Mouse (Mus musculus) thymus, adult 2 months (tissue): Measurements from ENCODE around the gene Clstn3.

Source experiments
- CTCF ChIP-seq: fragments of 200-500 bp; IDR thresholded peaks from 2 replicates; pipeline ENCODE4 v1.5.1; 2012; ENCODE audit warnings: mild to moderate bottlenecking, control low read depth, low read length, moderate library complexity, borderline replicate concordance; ENCODE audit not compliant: control insufficient read depth, poor library complexity, insufficient read depth; ENCODE audit errors: extremely low read depth
- POLR2A ChIP-seq: fragments of 200-500 bp; IDR thresholded peaks from 2 replicates; pipeline ENCODE4 v1.6.1; 2012; ENCODE audit warnings: mild to moderate bottlenecking, low read length, control low read depth, moderate library complexity; ENCODE audit not compliant: control insufficient read depth, poor library complexity, insufficient read depth; ENCODE audit errors: extremely low read depth

GRCm38 (mm10) chr6:124484851-124485250, 20.3 kb upstream of the Clstn3 start:
- no peak for TF ChIP-seq POLR2A
- no peak for TF ChIP-seq CTCF
